Mouse (Mus musculus): ENCODE measurements around the gene Vmn2r68.

The Vmn2r68 gene

DNA sequence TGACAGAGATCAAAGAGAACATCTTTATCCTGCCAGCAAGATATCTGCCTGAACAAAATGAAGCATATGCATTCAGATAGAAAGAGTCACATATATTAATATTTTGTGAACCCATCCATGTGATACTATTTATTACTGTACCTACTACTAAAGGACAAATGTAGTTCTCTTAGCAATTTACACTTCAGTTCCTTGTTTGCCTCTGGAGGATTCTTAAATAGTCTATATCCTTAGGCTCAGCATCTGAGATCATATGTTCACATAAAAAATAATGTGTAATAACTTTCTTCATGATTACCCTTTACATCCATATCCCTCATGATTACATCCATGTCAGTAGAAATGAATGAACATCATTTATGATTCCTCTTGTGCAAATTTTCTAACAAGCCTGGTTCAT, at the start of gene Vmn2r68:
Gene Vmn2r68, minus strand, starts transcription at position 101 of the 400 bp plus-strand sequence.
- DNase-seq (ENCODE audit: low spot score) = no peak

Data from ovary, postnatal 10 days (tissue).